Mouse (Mus musculus) E14TG2a.4 (cell line): ENCODE results near the gene Hoxd4.

ENCODE experiments used
- CTCF ChIP-seq: conservative IDR thresholded peaks from 2 replicates; pipeline ENCODE4 v1.5.1; 2014; ENCODE audit warnings: low read length
- NANOG ChIP-seq: IDR thresholded peaks from 2 replicates; pipeline ENCODE4 v1.6.1; 2014; ENCODE audit warnings: borderline replicate concordance, low read length, mixed read lengths

DNA sequence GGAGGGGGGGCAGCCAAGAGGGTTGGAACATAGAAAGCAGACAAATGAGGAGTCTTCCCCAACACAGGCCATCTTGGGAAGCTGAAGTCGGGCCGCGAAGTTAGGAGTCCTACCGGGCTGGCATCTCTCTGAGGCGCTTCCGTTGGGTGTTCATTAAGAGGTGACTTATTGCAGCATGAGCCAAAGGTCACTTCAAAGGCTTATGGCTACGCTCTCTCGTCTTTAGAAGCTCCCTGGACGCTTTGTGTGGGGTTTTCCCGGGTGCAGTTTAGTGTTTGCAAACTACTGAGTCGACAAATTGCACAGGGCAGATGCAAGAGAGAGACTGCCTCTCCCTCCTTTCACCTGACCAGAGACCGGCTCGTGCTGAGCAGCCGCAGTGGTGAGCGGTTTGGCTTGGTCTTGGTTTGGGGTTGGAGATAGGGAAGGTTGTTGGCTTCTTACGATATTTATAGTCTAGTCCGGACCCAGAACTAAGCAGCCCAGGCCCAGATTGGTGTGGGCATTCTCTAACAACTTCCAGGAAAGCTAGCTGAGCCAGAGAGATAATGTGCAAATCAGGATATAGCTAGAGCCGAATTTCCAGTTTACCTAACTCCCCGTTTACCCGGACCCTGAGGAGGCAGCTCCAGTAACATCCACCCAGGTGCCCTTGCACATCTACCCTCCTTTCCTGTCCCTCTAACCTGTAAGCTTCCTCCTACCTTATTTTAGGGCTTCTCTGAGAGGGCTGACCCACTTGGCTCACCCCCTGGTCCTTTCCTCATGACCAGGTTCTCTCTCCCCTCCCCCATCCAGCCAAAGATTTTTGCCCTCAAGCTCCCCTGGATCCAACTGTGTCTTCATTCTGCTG lies 27.1 kb downstream of the Hoxd4 start:
- TF ChIP-seq CTCF (no peak), NANOG (no peak)
